Mouse (Mus musculus) heart, adult 2 months (tissue): ENCODE data around the gene Nt5dc2.

Source experiments
- CTCF ChIP-seq: fragments of 200-600 bp; IDR thresholded peaks from 2 replicates; pipeline ENCODE4 v1.8.1; 2022; ENCODE audit warnings: antibody characterized with exemption, mild to moderate bottlenecking, moderate library complexity
- EP300 ChIP-seq: fragments of 200-500 bp; IDR thresholded peaks from 2 replicates; pipeline ENCODE4 v1.6.1; 2011; ENCODE audit warnings: low read depth, low read length, control low read depth; ENCODE audit not compliant: insufficient read depth
- POLR2A ChIP-seq: fragments of 200-500 bp; IDR thresholded peaks from 2 replicates; pipeline ENCODE4 v1.6.1; 2011; ENCODE audit warnings: mild to moderate bottlenecking, low read depth, low read length, control low read depth; ENCODE audit not compliant: insufficient read depth

DNA sequence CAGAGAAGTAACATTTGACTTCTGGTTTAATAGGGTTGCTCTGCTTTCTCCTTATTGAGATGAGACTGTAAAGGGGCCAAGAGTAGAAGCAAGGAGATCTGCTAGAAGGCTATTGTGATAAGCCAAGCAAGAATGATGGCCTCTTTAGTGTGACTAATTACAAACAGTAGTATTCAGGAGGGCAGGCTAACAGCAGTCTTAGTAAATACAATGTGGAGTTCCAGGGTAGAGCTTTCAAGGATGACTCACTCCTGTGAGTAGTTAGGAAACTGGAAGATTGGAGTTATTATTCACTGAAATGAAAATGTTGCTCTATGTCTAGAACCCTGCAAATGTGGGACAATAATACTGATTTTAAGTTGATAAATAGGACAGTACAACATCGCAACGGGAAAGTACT lies 42.3 kb upstream of the Nt5dc2 start:
- no peak for TF ChIP-seq CTCF
- no peak for TF ChIP-seq POLR2A
- no peak for TF ChIP-seq EP300
